Mouse (Mus musculus): ENCODE measurements around the gene Pcsk4. TPM values are rescaled to one million over a fixed set of nuclear protein-coding genes. Genes with fewer than 3 reads are reported as not detected.

Gene Pcsk4
- total RNA-seq, 2 experiments from 2014 or later, result 0.67 to 7.0 TPM

- no peak for ATAC-seq (replicated peaks; ENCODE audit: poor library complexity)
Observed at GRCm38 (mm10) chr10:80300672-80301181, 28.6 kb downstream of the Pcsk4 start.

- ATAC-seq (replicated peaks; ENCODE audit: poor library complexity), result no peak
Observed at GRCm38 (mm10) chr10:80299824-80300223, 29.5 kb downstream of the Pcsk4 start.

- ATAC-seq (replicated peaks; ENCODE audit: poor library complexity), result no peak
Observed at GRCm38 (mm10) chr10:80299301-80299700, 30.0 kb downstream of the Pcsk4 start.

- ATAC-seq (replicated peaks; ENCODE audit: poor library complexity), result no peak
Observed at GRCm38 (mm10) chr10:80298571-80299281, 30.6 kb downstream of the Pcsk4 start.

- no peak for ATAC-seq (replicated peaks; ENCODE audit: poor library complexity)
Observed at GRCm38 (mm10) chr10:80297526-80298133, 31.7 kb downstream of the Pcsk4 start.

- no peak for ATAC-seq (replicated peaks; ENCODE audit: poor library complexity)
Observed at GRCm38 (mm10) chr10:80296824-80297223, 32.5 kb downstream of the Pcsk4 start.

GRCm38 (mm10) chr10:80295618-80296425 is 33.5 kb downstream of the Pcsk4 start, which contains the start of gene Apc2:
Gene Apc2 (plus strand): TSS chr10:80295977.
- peak; percentile 64 for ATAC-seq (replicated peaks; ENCODE audit: poor library complexity)

GRCm38 (mm10) chr10:80294788-80295303 is 34.5 kb downstream of the Pcsk4 start:
- no peak for ATAC-seq (replicated peaks; ENCODE audit: poor library complexity)

GRCm38 (mm10) chr10:80294311-80294710 is 35.0 kb downstream of the Pcsk4 start:
- no peak for ATAC-seq (replicated peaks; ENCODE audit: poor library complexity)

- no peak for ATAC-seq (replicated peaks; ENCODE audit: poor library complexity)
Observed at GRCm38 (mm10) chr10:80293325-80293724, 36.0 kb downstream of the Pcsk4 start.

GRCm38 (mm10) chr10:80292251-80293146 is 36.8 kb downstream of the Pcsk4 start, which contains the start of gene Rps15:
Gene Rps15 (plus strand): TSS chr10:80292453.
- ATAC-seq (replicated peaks; ENCODE audit: poor library complexity), result peak; percentile 83

GRCm38 (mm10) chr10:80288657-80289056 is 40.6 kb downstream of the Pcsk4 start:
- ATAC-seq (replicated peaks; ENCODE audit: poor library complexity), result no peak

GRCm38 (mm10) chr10:80288097-80288496 is 41.2 kb downstream of the Pcsk4 start:
- ATAC-seq (replicated peaks; ENCODE audit: poor library complexity), result no peak

- no peak for ATAC-seq (replicated peaks; ENCODE audit: poor library complexity)
Observed at GRCm38 (mm10) chr10:80285222-80286070, 43.9 kb downstream of the Pcsk4 start.

GRCm38 (mm10) chr10:80282481-80283441 is 46.5 kb downstream of the Pcsk4 start:
- ATAC-seq (replicated peaks; ENCODE audit: poor library complexity), result no peak

- ATAC-seq (replicated peaks; ENCODE audit: poor library complexity), result peak; percentile 36; the same call in 1 of the 2 replicates
Observed at GRCm38 (mm10) chr10:80281921-80282371, 47.4 kb downstream of the Pcsk4 start.

- ATAC-seq (replicated peaks; ENCODE audit: poor library complexity), result no peak
Observed at GRCm38 (mm10) chr10:80281304-80281703, 48.0 kb downstream of the Pcsk4 start.

GRCm38 (mm10) chr10:80279273-80279672 is 50.0 kb downstream of the Pcsk4 start:
- ATAC-seq (replicated peaks; ENCODE audit: poor library complexity), result no peak

All from megakaryocyte progenitor cell, adult 5-6 weeks (primary cell).